Mouse (Mus musculus) kidney, embryonic 14.5 days (tissue): ENCODE results near the gene 4930507D05Rik. TPM values are rescaled to one million over a fixed set of nuclear protein-coding genes. Genes with fewer than 3 reads are reported as not detected.
"Not testable (repeated sequence)": the region's sequence is repeated elsewhere in the genome, so short reads cannot be mapped to it uniquely, and the experiment has no call there.

Source experiments
- ATAC-seq: fragments of 200-750 bp; cut with Nextera tagmentation; 2 replicates; pipeline ENCODE4 v1.8.0; 2017; ENCODE audit warnings: moderate number of reproducible peaks, mild to moderate bottlenecking, moderate TSS enrichment, moderate library complexity; ENCODE audit not compliant: low FRiP score, low TSS enrichment
- H3K27ac ChIP-seq: fragments of 300-500 bp; sonication (generic); 2 replicates; pipeline ENCODE4 v1.5.1; 2014; ENCODE audit warnings: low read depth, mild to moderate bottlenecking, low read length, moderate library complexity, mixed read lengths
- H3K27me3 ChIP-seq: fragments of 300-500 bp; sonication (generic); 2 replicates; pipeline ENCODE4 v1.6.1; 2014; ENCODE audit warnings: mild to moderate bottlenecking, low read length; ENCODE audit not compliant: control insufficient read depth, insufficient read depth
- H3K36me3 ChIP-seq: fragments of 300-500 bp; sonication (generic); 2 replicates; pipeline ENCODE4 v1.6.1; 2014; ENCODE audit warnings: low read length, mixed read lengths; ENCODE audit not compliant: control insufficient read depth, insufficient read depth
- H3K4me1 ChIP-seq: fragments of 300-500 bp; sonication (generic); 2 replicates; pipeline ENCODE4 v1.6.1; 2014; ENCODE audit warnings: low read length, mixed read lengths; ENCODE audit not compliant: control insufficient read depth, insufficient read depth
- H3K4me2 ChIP-seq: fragments of 300-500 bp; sonication (generic); replicated peaks from 2 replicates; pipeline ENCODE4 v1.6.1; 2014; ENCODE audit warnings: low read depth, mild to moderate bottlenecking, low read length
- H3K4me3 ChIP-seq: fragments of 300-500 bp; sonication (generic); 2 replicates; pipeline ENCODE4 v1.5.1; 2014; ENCODE audit warnings: mild to moderate bottlenecking, low read length
- H3K9ac ChIP-seq: fragments of 300-500 bp; sonication (generic); 2 replicates; pipeline ENCODE4 v1.6.1; 2014; ENCODE audit warnings: low read depth, mild to moderate bottlenecking, low read length, moderate library complexity
- H3K9me3 ChIP-seq: fragments of 300-500 bp; sonication (generic); 2 replicates; pipeline ENCODE4 v1.6.1; 2016; ENCODE audit warnings: low read length; ENCODE audit not compliant: control insufficient read depth
- WGBS: fragments of 180-500 bp; shearing (Covaris S2); extraction: QIAGEN DNeasy Blood & Tissue Kit; methylation state at CpG from one replicate; pipeline ENCODE4 v1.1.7; 2014; 5-methylcytosine and 5-hydroxymethylcytosine counted together
- polyA plus RNA-seq: library from polyadenylated mRNA; unstranded; fragments of >200 nt; fragmentation: Nextera tagmentation; extraction: Ambion mirVana; gene quantifications from 2 replicates; pipeline ENCODE4 v1.2.1, GENCODE M21; 2014

Gene 4930507D05Rik
- polyA plus RNA-seq, 1 experiment from 2014 or later, result 0.83 TPM

- not testable (repeated sequence) for H3K27ac ChIP-seq, ATAC-seq, H3K9ac ChIP-seq, H3K4me3 ChIP-seq, H3K4me2 ChIP-seq, H3K36me3 ChIP-seq, H3K9me3 ChIP-seq, H3K4me1 ChIP-seq, H3K27me3 ChIP-seq
- WGBS, result 86% methylated on average over 3 of the region's 3 CpGs
These were observed 42.4 kb downstream of the 4930507D05Rik start for GRCm38 (mm10) chr10:62491681-62492080.

- no peak overlapping the region for H3K4me2 ChIP-seq
- 25% methylated on average over 15 of the region's 15 CpGs for WGBS
- ATAC-seq, result peak; percentile 61
- H3K4me3 ChIP-seq, result no peak overlapping the region
- no peaks in the 10 kb centered on the region for H3K4me1 ChIP-seq
- H3K9ac ChIP-seq, result no peak overlapping the region
- no peaks in the 10 kb centered on the region for H3K9me3 ChIP-seq
- no peaks in the 10 kb centered on the region for H3K27me3 ChIP-seq
- H3K36me3 ChIP-seq, result no peaks in the 10 kb centered on the region
- no peak overlapping the region for H3K27ac ChIP-seq
These were observed 51.0 kb downstream of the 4930507D05Rik start for GRCm38 (mm10) chr10:62500088-62500915.

Other genes with a start within 250 kb of the 4930507D05Rik start
- gene Tspan15, start 218.2 kb upstream of the 4930507D05Rik start, polyA plus RNA-seq, result 31.4 and 36.0 TPM in 2 replicates
- gene Tacr2, start 197.1 kb upstream of the 4930507D05Rik start, polyA plus RNA-seq, result not detected in 2 replicates
- 14.2 and 31.4 TPM in 2 replicates for gene Hk1, start 69.6 kb upstream of the 4930507D05Rik start, polyA plus RNA-seq
- gene Hkdc1, start 27.0 kb upstream of the 4930507D05Rik start, polyA plus RNA-seq, result 1.7 TPM in 2 replicates
- 23.3 and 32.6 TPM in 2 replicates for gene Supv3l1, start 249 bp downstream of the 4930507D05Rik start, polyA plus RNA-seq
- gene Vps26a, start 37.3 kb downstream of the 4930507D05Rik start, polyA plus RNA-seq, result 59.9 and 83.4 TPM in 2 replicates
- 5.7 and 9.2 TPM in 2 replicates for gene Srgn, start 78.0 kb downstream of the 4930507D05Rik start, polyA plus RNA-seq
- 32.4 and 41.5 TPM in 2 replicates for gene Kif1bp, start 129.0 kb downstream of the 4930507D05Rik start, polyA plus RNA-seq
- 23.4 and 36.3 TPM in 2 replicates for gene Ddx21, start 152.8 kb downstream of the 4930507D05Rik start, polyA plus RNA-seq
- 101 and 138 TPM in 2 replicates for gene Ddx50, start 201.7 kb downstream of the 4930507D05Rik start, polyA plus RNA-seq